ENCODE assay signal across 8 mouse cellular contexts in genomic region chr10:128908778-128909448, GRCm38 (mm10). TPM values are rescaled to one million over a fixed set of nuclear protein-coding genes. Genes with fewer than 3 reads are reported as not detected.
A peak's percentile ranks its signal among the peaks of the same experiment; 100 is the strongest.
DNase-seq lines count a peak whose midpoint lies in the region; ATAC-seq and TF ChIP-seq lines count a peak whose summit lies in the region.

No protein-coding gene starts in this region.

- peak overlapping the region; percentile 100 for H3K4me3 ChIP-seq in gastrocnemius, adult 2 months
- H3K4me3 ChIP-seq in embryonic facial prominence, embryonic 13.5 days, result peak overlapping the region; percentile 86
- H3K4me3 ChIP-seq in kidney, adult 2 months (ENCODE audit: insufficient read depth, low read depth, low read length), result peak overlapping the region; percentile 92
- peak overlapping the region; percentile 75 for H3K4me3 ChIP-seq in midbrain, embryonic 11.5 days (ENCODE audit: low read depth, low read length)

- H3K9me3 ChIP-seq in embryonic facial prominence, embryonic 13.5 days, result no peaks in the 10 kb centered on the region
- no peaks in the 10 kb centered on the region for H3K9me3 ChIP-seq in midbrain, embryonic 11.5 days (ENCODE audit: control insufficient read depth, low read length)

- H3K27me3 ChIP-seq in embryonic facial prominence, embryonic 13.5 days, result no peaks in the 10 kb centered on the region
- no peaks in the 10 kb centered on the region for H3K27me3 ChIP-seq in kidney, adult 2 months (replicated peaks; ENCODE audit: control insufficient read depth, insufficient read depth, low read length)
- H3K27me3 ChIP-seq in midbrain, embryonic 11.5 days (ENCODE audit: control insufficient read depth, insufficient read depth, low read length), result 0 out of 2 replicates have a peak, but pooled peaks cover 5% of the 10 kb centered on the region

- H3K4me1 ChIP-seq in embryonic facial prominence, embryonic 13.5 days, result peaks cover 33% of the 10 kb centered on the region
- H3K4me1 ChIP-seq in kidney, adult 2 months (ENCODE audit: control insufficient read depth, insufficient read depth, low read length), result peaks cover 11% of the 10 kb centered on the region; the same call in 1 of the 2 replicates
- H3K4me1 ChIP-seq in midbrain, embryonic 11.5 days (ENCODE audit: control insufficient read depth, insufficient read depth, low read length), result peaks cover 6% of the 10 kb centered on the region

- intact Hi-C loops in gastrocnemius, adult 2 months (cut with DNase I), result no loop called here

- WGBS in embryonic facial prominence, embryonic 13.5 days, result 56% methylated on average over 13 of the region's 13 CpGs
- WGBS in kidney, adult 2 months, result 35% methylated on average over 13 of the region's 13 CpGs
- WGBS in midbrain, embryonic 11.5 days, result 56% methylated on average over 13 of the region's 13 CpGs

- no peak for ATAC-seq in embryonic facial prominence, embryonic 13.5 days (ENCODE audit: insufficient number of reproducible peaks, insufficient read depth, low FRiP score, low TSS enrichment, low read depth)
- ATAC-seq in midbrain, embryonic 11.5 days (ENCODE audit: low FRiP score), result peak; percentile 0; the same call in 1 of the 2 replicates

- no peak for TF ChIP-seq POLR2A in kidney, adult 2 months (IDR thresholded peaks at IDR 0.05; ENCODE audit: low read depth, low read length)

- H3K27ac ChIP-seq in gastrocnemius, adult 2 months, result peak overlapping the region; percentile 99
- H3K27ac ChIP-seq in embryonic facial prominence, embryonic 13.5 days, result peak overlapping the region; percentile 94
- H3K27ac ChIP-seq in kidney, adult 2 months (ENCODE audit: insufficient read depth, low read depth, low read length), result peak overlapping the region; percentile 99
- H3K27ac ChIP-seq in midbrain, embryonic 11.5 days (ENCODE audit: low read depth, low read length), result no peak overlapping the region

- no peak for TF ChIP-seq CTCF in gastrocnemius, adult 2 months (IDR thresholded peaks at IDR 0.05)
- no peak for TF ChIP-seq CTCF in kidney, adult 2 months (conservative IDR thresholded peaks at IDR 0.05; ENCODE audit: insufficient read depth, insufficient read length, low read depth, low read length)

- peak overlapping the region; percentile 76 for H3K4me2 ChIP-seq in embryonic facial prominence, embryonic 13.5 days
- H3K4me2 ChIP-seq in midbrain, embryonic 11.5 days, result peak overlapping the region; percentile 78

- no peak for DNase-seq in gastrocnemius, adult 2 months
- DNase-seq in gastrocnemius, adult 8-10 months (ENCODE audit: low spot score in 2 of 2), result no peak
- DNase-seq in kidney, adult 2 months, result peak; percentile 91
- DNase-seq in midbrain, embryonic 11.5 days (ENCODE audit: low spot score, missing footprints), result peak; percentile 94
- DNase-seq in spleen, postnatal 4 days (ENCODE audit: low spot score in 2 of 2), result no peak
- DNase-seq in urinary bladder, postnatal 4 days (ENCODE audit: low spot score in 2 of 2), result no peak
- no peak for DNase-seq in frontal cortex, postnatal 14 days (ENCODE audit: low spot score in 2 of 2)

- peak overlapping the region; percentile 98 for H3K9ac ChIP-seq in embryonic facial prominence, embryonic 13.5 days
- H3K9ac ChIP-seq in midbrain, embryonic 11.5 days (ENCODE audit: low read length), result peak overlapping the region; percentile 85

- peaks cover 27% of the 10 kb centered on the region for H3K36me3 ChIP-seq in embryonic facial prominence, embryonic 13.5 days
- H3K36me3 ChIP-seq in kidney, adult 2 months (ENCODE audit: control insufficient read depth, insufficient read depth, low read length), result peaks cover 4% of the 10 kb centered on the region; the same call in 1 of the 2 replicates
- no peaks in the 10 kb centered on the region for H3K36me3 ChIP-seq in midbrain, embryonic 11.5 days (ENCODE audit: control insufficient read depth, insufficient read depth, low read length)

RNA-seq across cellular contexts. Expression of gene Cd63, which starts 8.1 kb away (rescaled TPM):
- 100 to 1,000 TPM; 124 to 132 TPM for total RNA-seq in gastrocnemius, adult 2 months (2021)
- 100 to 1,000 TPM; 136 to 170 (median 151) TPM for total RNA-seq in gastrocnemius, adult 8-10 months (2022)
- 663 and 674 TPM in 2 replicates for polyA plus RNA-seq in embryonic facial prominence, embryonic 13.5 days (2015; fragmentation: Nextera tagmentation; extraction: Ambion mirVana)
- polyA plus RNA-seq in kidney, adult 2 months (2012; rRNA removed), result 713 and 847 TPM in 2 replicates
- polyA plus RNA-seq in midbrain, embryonic 11.5 days (2014; fragmentation: Nextera tagmentation; extraction: Ambion mirVana), result 168 and 177 TPM in 2 replicates

RNA-seq across cellular contexts. Expression of gene Rdh5, which starts 13.8 kb away (rescaled TPM):
- total RNA-seq in gastrocnemius, adult 2 months (2021), result 1 to 10 TPM; 5.1 to 5.2 TPM
- 1 to 10 TPM; 3.1 to 4.2 (median 3.7) TPM for total RNA-seq in gastrocnemius, adult 8-10 months (2022)
- 12.7 and 16.4 TPM in 2 replicates for polyA plus RNA-seq in embryonic facial prominence, embryonic 13.5 days (2015; fragmentation: Nextera tagmentation; extraction: Ambion mirVana)
- polyA plus RNA-seq in kidney, adult 2 months (2012; rRNA removed), result 38.9 and 46.0 TPM in 2 replicates
- 11.3 TPM in 2 replicates for polyA plus RNA-seq in midbrain, embryonic 11.5 days (2014; fragmentation: Nextera tagmentation; extraction: Ambion mirVana)

RNA-seq across cellular contexts. Expression of gene Bloc1s1, which starts 14.9 kb away (rescaled TPM):
- total RNA-seq in gastrocnemius, adult 2 months (2021), result 100 to 1,000 TPM; 137 to 169 TPM
- 100 to 1,000 TPM; 119 to 153 (median 140) TPM for total RNA-seq in gastrocnemius, adult 8-10 months (2022)
- 206 and 216 TPM in 2 replicates for polyA plus RNA-seq in embryonic facial prominence, embryonic 13.5 days (2015; fragmentation: Nextera tagmentation; extraction: Ambion mirVana)
- polyA plus RNA-seq in kidney, adult 2 months (2012; rRNA removed), result 339 and 365 TPM in 2 replicates
- 242 and 271 TPM in 2 replicates for polyA plus RNA-seq in midbrain, embryonic 11.5 days (2014; fragmentation: Nextera tagmentation; extraction: Ambion mirVana)

RNA-seq across cellular contexts. Expression of gene Gdf11, which starts 17.4 kb away (rescaled TPM):
- total RNA-seq in gastrocnemius, adult 2 months (2021), result 1 to 10 TPM; 4.8 to 5.2 TPM
- 1 to 10 TPM; 2.7 to 8.9 (median 5.9) TPM for total RNA-seq in gastrocnemius, adult 8-10 months (2022)
- 7.0 and 8.3 TPM in 2 replicates for polyA plus RNA-seq in embryonic facial prominence, embryonic 13.5 days (2015; fragmentation: Nextera tagmentation; extraction: Ambion mirVana)
- polyA plus RNA-seq in kidney, adult 2 months (2012; rRNA removed), result 2.5 and 2.9 TPM in 2 replicates
- 10.0 and 10.2 TPM in 2 replicates for polyA plus RNA-seq in midbrain, embryonic 11.5 days (2014; fragmentation: Nextera tagmentation; extraction: Ambion mirVana)

RNA-seq across cellular contexts. Expression of gene Itga7, which starts 24.7 kb away (rescaled TPM):
- 10 to 100 TPM; 58.4 to 72.9 TPM for total RNA-seq in gastrocnemius, adult 2 months (2021)
- 10 to 100 TPM; 63.3 to 69.0 (median 65.3) TPM for total RNA-seq in gastrocnemius, adult 8-10 months (2022)
- 1.2 and 2.0 TPM in 2 replicates for polyA plus RNA-seq in embryonic facial prominence, embryonic 13.5 days (2015; fragmentation: Nextera tagmentation; extraction: Ambion mirVana)
- polyA plus RNA-seq in kidney, adult 2 months (2012; rRNA removed), result 14.6 and 17.8 TPM in 2 replicates
- polyA plus RNA-seq in midbrain, embryonic 11.5 days (2014; fragmentation: Nextera tagmentation; extraction: Ambion mirVana), result 1.6 and 1.7 TPM in 2 replicates

Comparison
In these comparisons a context has a peak if more than half of its experiments do, and no peak if none do; other contexts are left out.
1. DNase-seq: peak in kidney, adult 2 months (single experiment) and midbrain, embryonic 11.5 days (single experiment); none in gastrocnemius, adult 2 months (single experiment), gastrocnemius, adult 8-10 months (0 of 2), spleen, postnatal 4 days (0 of 2), urinary bladder, postnatal 4 days (0 of 2) and frontal cortex, postnatal 14 days (0 of 2).
2. Peak in every context shown above with its lines, with median percentiles within 50 percentile points of each other: H3K4me3 ChIP-seq.